Mouse (Mus musculus): Measurements from ENCODE around the gene Grin2d.
"Not testable (repeated sequence)": the region's sequence is repeated elsewhere in the genome, so short reads cannot be mapped to it uniquely, and the experiment has no call there.

The Grin2d gene

GRCm38 (mm10) chr7:45898125-45898524 lies 19.9 kb upstream of the Grin2d start:
- not testable (repeated sequence) for DNase-seq (ENCODE audit: low read depth, low spot score)

- no peak for DNase-seq (ENCODE audit: low read depth, low spot score)
Measured at GRCm38 (mm10) chr7:45897258-45897757, 19.1 kb upstream of the Grin2d start.

GRCm38 (mm10) chr7:45896517-45897257 lies 18.5 kb upstream of the Grin2d start, which contains the start of the genes Syngr4 and Tmem143:
TSS of gene Syngr4 (minus strand) at chr7:45896714.
TSS of gene Tmem143 (plus strand) at chr7:45896941.
- peak; percentile 99 for DNase-seq (ENCODE audit: low read depth, low spot score)

- DNase-seq (ENCODE audit: low read depth, low spot score), result no peak
Measured at GRCm38 (mm10) chr7:45895931-45896516, 17.8 kb upstream of the Grin2d start.

GRCm38 (mm10) chr7:45892651-45893050 lies 14.5 kb upstream of the Grin2d start:
- DNase-seq (ENCODE audit: low read depth, low spot score), result no peak

- no peak for DNase-seq (ENCODE audit: low read depth, low spot score)
Measured at GRCm38 (mm10) chr7:45887246-45887645, 9.1 kb upstream of the Grin2d start.

- DNase-seq (ENCODE audit: low read depth, low spot score), result no peak
Measured at GRCm38 (mm10) chr7:45881011-45881410, 2.8 kb upstream of the Grin2d start.

GRCm38 (mm10) chr7:45880531-45880930 lies 2.4 kb upstream of the Grin2d start:
- no peak for DNase-seq (ENCODE audit: low read depth, low spot score)

GRCm38 (mm10) chr7:45876895-45877294 lies 1.3 kb downstream of the Grin2d start:
- no peak for DNase-seq (ENCODE audit: low read depth, low spot score)

GRCm38 (mm10) chr7:45873061-45873947 lies 4.9 kb downstream of the Grin2d start:
- no peak for DNase-seq (ENCODE audit: low read depth, low spot score)

GRCm38 (mm10) chr7:45872624-45873023 lies 5.6 kb downstream of the Grin2d start, which contains the start of gene Kdelr1:
TSS of gene Kdelr1 (plus strand) at chr7:45872772.
- peak; percentile 75 for DNase-seq (ENCODE audit: low read depth, low spot score)

- DNase-seq (ENCODE audit: low read depth, low spot score), result no peak
Measured at GRCm38 (mm10) chr7:45870282-45871058, 7.7 kb downstream of the Grin2d start.

- no peak for DNase-seq (ENCODE audit: low read depth, low spot score)
Measured at GRCm38 (mm10) chr7:45869787-45870186, 8.4 kb downstream of the Grin2d start.

- DNase-seq (ENCODE audit: low read depth, low spot score), result no peak
Measured at GRCm38 (mm10) chr7:45869107-45869670, 9.0 kb downstream of the Grin2d start.

- no peak for DNase-seq (ENCODE audit: low read depth, low spot score)
Measured at GRCm38 (mm10) chr7:45867871-45868270, 10.3 kb downstream of the Grin2d start.

- DNase-seq (ENCODE audit: low read depth, low spot score), result peak; percentile 72
Measured at GRCm38 (mm10) chr7:45865925-45866910, 12.0 kb downstream of the Grin2d start.

GRCm38 (mm10) chr7:45864435-45864834 lies 13.7 kb downstream of the Grin2d start:
- no peak for DNase-seq (ENCODE audit: low read depth, low spot score)

GRCm38 (mm10) chr7:45862804-45863203 lies 15.4 kb downstream of the Grin2d start:
- no peak for DNase-seq (ENCODE audit: low read depth, low spot score)

GRCm38 (mm10) chr7:45859008-45859407 lies 19.2 kb downstream of the Grin2d start:
- DNase-seq (ENCODE audit: low read depth, low spot score), result no peak

Data from retina, adult 2 months (tissue).